Mouse (Mus musculus): ENCODE data around the gene Apip. TPM values are rescaled to one million over a fixed set of nuclear protein-coding genes. Genes with fewer than 3 reads are reported as not detected.

Apip gene
- polyA plus RNA-seq, 1 experiment from 2014 or later, result 72.7 TPM

- no peak overlapping the region for H3K27ac ChIP-seq (ENCODE audit: low read length)
- no peaks in the 10 kb centered on the region for H3K9me3 ChIP-seq (ENCODE audit: control insufficient read depth, low read depth, low read length)
- no peak overlapping the region for H3K4me2 ChIP-seq (replicated peaks; ENCODE audit: low read depth, low read length)
- H3K9ac ChIP-seq (replicated peaks; ENCODE audit: low read depth, low read length), result no peak overlapping the region
- ATAC-seq (ENCODE audit: insufficient number of reproducible peaks, insufficient read depth, low FRiP score, low read depth), result no peak
- WGBS, result 70% methylated on average over 6 of the region's 6 CpGs
- H3K4me1 ChIP-seq (ENCODE audit: control insufficient read depth, insufficient read depth, low read length), result 0 out of 2 replicates have a peak, but pooled peaks cover 2% of the 10 kb centered on the region
- no peaks in the 10 kb centered on the region for H3K36me3 ChIP-seq (ENCODE audit: control insufficient read depth, insufficient read depth, low read length)
- no peak overlapping the region for H3K4me3 ChIP-seq (ENCODE audit: low read depth, low read length)
- no peaks in the 10 kb centered on the region for H3K27me3 ChIP-seq (ENCODE audit: control insufficient read depth, insufficient read depth, low read length)
Observed at GRCm38 (mm10) chr2:103118324-103119196, 45.1 kb downstream of the Apip start.

- Histone ChIP-seq H3K36me3 (ENCODE audit: control insufficient read depth, insufficient read depth, low read length) (no peaks in the 10 kb centered on the region), H3K27me3 (ENCODE audit: control insufficient read depth, insufficient read depth, low read length) (no peaks in the 10 kb centered on the region), H3K27ac (ENCODE audit: low read length) (no peak overlapping the region), H3K9ac (replicated peaks; ENCODE audit: low read depth, low read length) (no peak overlapping the region), H3K4me2 (replicated peaks; ENCODE audit: low read depth, low read length) (no peak overlapping the region), H3K4me3 (ENCODE audit: low read depth, low read length) (no peak overlapping the region), H3K4me1 (ENCODE audit: control insufficient read depth, insufficient read depth, low read length) (0 out of 2 replicates have a peak, but pooled peaks cover 2% of the 10 kb centered on the region), H3K9me3 (ENCODE audit: control insufficient read depth, low read depth, low read length) (no peaks in the 10 kb centered on the region)
- 80% methylated on average over 7 of the region's 7 CpGs for WGBS
- no peak for ATAC-seq (ENCODE audit: insufficient number of reproducible peaks, insufficient read depth, low FRiP score, low read depth)
Observed at GRCm38 (mm10) chr2:103119197-103119854, 45.9 kb downstream of the Apip start.

- Histone ChIP-seq H3K4me3 (ENCODE audit: low read depth, low read length) (no peak overlapping the region), H3K9me3 (ENCODE audit: control insufficient read depth, low read depth, low read length) (no peaks in the 10 kb centered on the region), H3K4me1 (ENCODE audit: control insufficient read depth, insufficient read depth, low read length) (no peaks in the 10 kb centered on the region), H3K27ac (ENCODE audit: low read length) (no peak overlapping the region), H3K4me2 (replicated peaks; ENCODE audit: low read depth, low read length) (no peak overlapping the region), H3K27me3 (ENCODE audit: control insufficient read depth, insufficient read depth, low read length) (no peaks in the 10 kb centered on the region), H3K36me3 (ENCODE audit: control insufficient read depth, insufficient read depth, low read length) (no peaks in the 10 kb centered on the region), H3K9ac (replicated peaks; ENCODE audit: low read depth, low read length) (no peak overlapping the region)
- WGBS, result 91% methylated on average over 2 of the region's 2 CpGs
- no peak for ATAC-seq (ENCODE audit: insufficient number of reproducible peaks, insufficient read depth, low FRiP score, low read depth)
Observed at GRCm38 (mm10) chr2:103129676-103130075, 56.2 kb downstream of the Apip start.

- no peak overlapping the region for H3K4me3 ChIP-seq (ENCODE audit: low read depth, low read length)
- H3K4me2 ChIP-seq (replicated peaks; ENCODE audit: low read depth, low read length), result no peak overlapping the region
- H3K9ac ChIP-seq (replicated peaks; ENCODE audit: low read depth, low read length), result no peak overlapping the region
- ATAC-seq (ENCODE audit: insufficient number of reproducible peaks, insufficient read depth, low FRiP score, low read depth), result no peak
- no peaks in the 10 kb centered on the region for H3K36me3 ChIP-seq (ENCODE audit: control insufficient read depth, insufficient read depth, low read length)
- 22% methylated on average over 4 of the region's 4 CpGs for WGBS
- H3K27me3 ChIP-seq (ENCODE audit: control insufficient read depth, insufficient read depth, low read length), result no peaks in the 10 kb centered on the region
- H3K4me1 ChIP-seq (ENCODE audit: control insufficient read depth, insufficient read depth, low read length), result no peaks in the 10 kb centered on the region
- H3K9me3 ChIP-seq (ENCODE audit: control insufficient read depth, low read depth, low read length), result no peaks in the 10 kb centered on the region
- H3K27ac ChIP-seq (ENCODE audit: low read length), result no peak overlapping the region
Observed at GRCm38 (mm10) chr2:103131145-103131544, 57.7 kb downstream of the Apip start.

GRCm38 (mm10) chr2:103138529-103139265 lies 65.2 kb downstream of the Apip start:
- no peak overlapping the region for H3K4me2 ChIP-seq (replicated peaks; ENCODE audit: low read depth, low read length)
- H3K9ac ChIP-seq (replicated peaks; ENCODE audit: low read depth, low read length), result no peak overlapping the region
- 43% methylated on average over 8 of the region's 8 CpGs for WGBS
- no peak overlapping the region; the same call in 1 of the 2 replicates for H3K27ac ChIP-seq (ENCODE audit: low read length)
- no peaks in the 10 kb centered on the region for H3K36me3 ChIP-seq (ENCODE audit: control insufficient read depth, insufficient read depth, low read length)
- no peaks in the 10 kb centered on the region for H3K4me1 ChIP-seq (ENCODE audit: control insufficient read depth, insufficient read depth, low read length)
- no peaks in the 10 kb centered on the region for H3K27me3 ChIP-seq (ENCODE audit: control insufficient read depth, insufficient read depth, low read length)
- H3K9me3 ChIP-seq (ENCODE audit: control insufficient read depth, low read depth, low read length), result no peaks in the 10 kb centered on the region
- ATAC-seq (ENCODE audit: insufficient number of reproducible peaks, insufficient read depth, low FRiP score, low read depth), result peak; percentile 84
- no peak overlapping the region for H3K4me3 ChIP-seq (ENCODE audit: low read depth, low read length)

Other genes starting within 250 kb of the Apip start
- 11.3 and 15.4 TPM in 2 replicates for gene Cd44, start 172.0 kb upstream of the Apip start, polyA plus RNA-seq (2014; fragmentation: Nextera tagmentation; extraction: Ambion mirVana)
- gene Pdhx, start 162 bp upstream of the Apip start, polyA plus RNA-seq (2014; fragmentation: Nextera tagmentation; extraction: Ambion mirVana), result 32.9 and 33.7 TPM in 2 replicates
- gene Ehf, start 229.6 kb downstream of the Apip start, polyA plus RNA-seq (2014; fragmentation: Nextera tagmentation; extraction: Ambion mirVana), result 18.2 and 28.1 TPM in 2 replicates